Mouse (Mus musculus): ENCODE measurements around the gene Map9. TPM values are rescaled to one million over a fixed set of nuclear protein-coding genes. Genes with fewer than 3 reads are reported as not detected.
"Not testable (repeated sequence)": the region's sequence is repeated elsewhere in the genome, so short reads cannot be mapped to it uniquely, and the experiment has no call there.

Map9 gene
- total RNA-seq (2021), result 10 to 100 TPM; 88.9 to 95.6 TPM
- long read RNA-seq, experiment 1, full-length matches to known transcripts, result 9 of 31 reads
- long read RNA-seq, experiment 1, partial matches to known transcripts, result 7 of 31 reads
- long read RNA-seq, experiment 1, other reads (novel, unspliced or antisense), result 15 of 31 reads
- long read RNA-seq, experiment 2, full-length matches to known transcripts, result 8 of 23 reads
- long read RNA-seq, experiment 2, partial matches to known transcripts, result 9 of 23 reads
- long read RNA-seq, experiment 2, other reads (novel, unspliced or antisense), result 6 of 23 reads

- peak; percentile 97 to 99 for DNase-seq (ENCODE audit: low spot score in 2 of 2)
Measured at GRCm38 (mm10) chr3:82357797-82358524, at the start of gene Map9. Map9 (plus strand) TSS chr3:82358044.

DNA sequence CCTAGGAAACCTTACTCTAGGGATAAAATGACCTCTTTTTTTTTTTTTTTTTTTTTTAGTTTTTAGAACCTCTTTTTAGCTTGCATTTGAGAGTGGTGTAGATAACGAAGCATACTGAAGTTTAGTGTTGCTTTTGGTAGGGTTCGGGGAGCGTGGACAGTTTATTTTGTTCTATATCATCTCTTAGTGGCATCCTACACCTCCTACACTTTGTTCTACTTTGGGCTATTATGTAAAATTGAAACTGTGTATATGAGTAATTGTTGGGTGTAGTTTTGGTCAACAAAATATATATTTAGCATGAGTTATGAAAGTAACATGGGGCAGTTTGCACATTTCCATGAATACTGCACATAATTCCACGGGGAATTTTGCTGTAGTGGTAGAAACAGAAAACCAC lies 42.1 kb upstream of the Map9 start:
- no peak for DNase-seq (ENCODE audit: low spot score in 2 of 2)

- DNase-seq (ENCODE audit: low spot score in 2 of 2), result not testable (repeated sequence)
Measured at GRCm38 (mm10) chr3:82326736-82327135, 31.1 kb upstream of the Map9 start.

DNA sequence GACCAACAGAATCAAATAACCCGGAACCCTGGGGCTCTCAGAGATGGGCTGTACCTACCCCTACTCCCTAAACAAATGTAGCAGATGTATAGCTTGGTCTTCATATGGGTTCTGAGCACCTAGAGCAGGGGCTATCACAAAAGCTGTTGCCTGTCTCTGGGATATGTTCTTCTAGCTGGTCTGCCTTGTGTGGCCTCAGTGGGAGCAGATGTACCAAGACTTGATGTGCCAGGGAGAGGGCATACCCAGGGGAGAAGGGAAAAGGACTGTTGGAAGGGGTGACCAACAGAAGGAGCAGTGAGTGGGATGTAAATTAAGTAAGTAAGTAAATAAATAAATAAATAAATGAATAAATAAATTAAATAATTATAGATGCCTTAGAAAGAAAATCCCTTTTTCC lies 25.8 kb upstream of the Map9 start:
- no peak for DNase-seq (ENCODE audit: low spot score in 2 of 2)

- DNase-seq (ENCODE audit: low spot score in 2 of 2), result no peak
Measured at GRCm38 (mm10) chr3:82332536-82332935, 25.3 kb upstream of the Map9 start.

- DNase-seq (ENCODE audit: low spot score in 2 of 2), result peak; percentile 58 to 73
Measured at GRCm38 (mm10) chr3:82333128-82333969, 24.5 kb upstream of the Map9 start.

- DNase-seq (ENCODE audit: low spot score in 2 of 2), result no peak
Measured at GRCm38 (mm10) chr3:82340111-82340510, 17.7 kb upstream of the Map9 start.

GRCm38 (mm10) chr3:82348277-82348860 lies 9.5 kb upstream of the Map9 start:
- DNase-seq (ENCODE audit: low spot score in 2 of 2), result no peak

DNA sequence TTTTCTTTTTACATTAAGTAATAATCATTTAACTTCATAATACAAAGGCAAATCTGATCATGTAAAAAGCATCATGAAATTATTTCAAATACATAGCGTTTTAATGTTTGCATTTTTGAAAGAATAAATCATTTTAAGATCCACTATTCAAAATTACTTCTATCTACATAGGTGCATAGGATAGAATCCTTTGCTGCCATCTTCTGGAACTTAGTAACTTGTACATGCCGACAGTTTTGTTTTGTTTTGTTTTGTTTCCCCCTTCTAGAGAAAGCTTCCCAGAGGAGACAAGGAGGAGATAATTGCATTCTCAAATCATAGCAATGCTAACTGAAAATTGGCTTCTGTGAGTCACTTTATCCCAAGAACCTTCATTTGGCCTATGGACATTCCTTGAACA lies 7.5 kb upstream of the Map9 start:
- no peak for DNase-seq (ENCODE audit: low spot score in 2 of 2)

DNA sequence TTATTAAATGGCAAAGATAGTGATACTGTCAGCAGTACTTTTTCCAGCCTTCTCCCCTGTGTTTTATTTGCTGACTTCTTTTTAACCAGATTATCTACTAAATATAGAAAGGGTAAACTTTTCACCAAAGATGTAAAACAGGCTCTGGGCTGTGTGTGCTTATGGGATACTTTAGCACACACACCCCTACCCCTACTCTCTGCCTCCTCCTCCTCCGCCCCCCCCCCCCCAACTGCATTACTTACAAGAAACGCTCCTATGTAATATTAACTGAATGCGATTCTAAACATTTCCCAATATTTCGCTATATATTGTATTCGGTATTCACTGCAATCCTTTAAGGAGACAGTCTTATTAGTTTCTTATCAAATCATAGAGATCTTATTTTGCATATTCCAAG lies 504 bp upstream of the Map9 start:
- no peak for DNase-seq (ENCODE audit: low spot score in 2 of 2)

DNA sequence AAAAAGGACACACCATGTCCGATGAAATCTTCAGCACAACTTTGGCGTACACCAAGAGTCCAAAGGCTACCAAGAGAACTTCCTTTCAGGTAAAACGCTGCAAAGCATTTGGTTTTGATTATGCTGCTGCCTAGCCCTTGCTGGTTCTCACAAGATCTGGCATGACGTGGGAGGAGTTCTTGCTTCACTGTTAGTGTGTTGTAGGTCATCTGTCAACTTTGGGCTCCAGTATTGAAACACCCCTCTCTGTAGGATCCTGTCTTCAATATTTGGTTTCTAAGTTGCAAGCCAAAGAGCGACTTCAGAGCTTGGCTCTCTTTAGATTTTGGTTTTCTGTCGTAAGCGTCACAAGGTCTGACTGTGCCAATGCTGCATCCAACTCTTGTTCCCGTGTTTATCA lies 1.2 kb downstream of the Map9 start:
- DNase-seq (ENCODE audit: low spot score in 2 of 2), result no peak

DNA sequence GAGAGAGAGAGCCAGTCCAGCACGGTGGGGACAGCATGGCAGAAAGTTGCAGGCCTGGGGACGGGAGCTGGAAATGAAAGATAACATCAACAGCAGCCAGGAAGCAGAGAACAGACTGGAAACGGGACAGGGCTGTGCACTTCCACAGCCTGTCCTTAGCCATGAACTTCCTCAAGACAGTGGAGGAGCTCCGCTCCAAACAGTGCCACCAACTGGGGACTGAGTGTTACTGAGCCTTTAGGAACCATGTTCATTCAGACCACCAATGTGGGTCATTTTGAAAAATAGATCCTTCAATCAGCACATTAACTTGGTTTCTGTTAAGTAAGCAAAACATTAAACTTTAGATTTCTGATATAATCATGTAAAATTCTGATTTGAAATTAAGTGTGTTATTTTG lies 4.6 kb downstream of the Map9 start:
- no peak for DNase-seq (ENCODE audit: low spot score in 2 of 2)

DNA sequence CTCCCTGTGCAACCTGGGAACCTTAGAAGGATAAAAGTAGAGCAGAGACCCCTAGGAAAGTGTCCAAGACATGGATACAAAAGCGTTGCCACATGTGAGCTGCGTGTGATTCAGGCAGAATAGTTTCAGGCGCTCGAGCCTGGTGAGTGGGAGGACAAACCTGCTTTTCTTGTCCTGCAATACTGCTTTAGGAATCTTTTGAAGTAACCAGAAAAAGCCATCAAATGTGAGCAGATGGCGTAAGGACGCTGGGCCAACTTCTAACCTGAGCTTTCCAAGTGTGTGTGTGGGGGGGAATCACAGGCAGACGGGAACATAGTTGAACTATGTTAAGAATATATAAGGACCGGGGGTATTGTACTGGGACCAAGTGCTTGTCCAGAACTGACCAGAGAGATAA lies 6.7 kb downstream of the Map9 start:
- DNase-seq (ENCODE audit: low spot score in 2 of 2), result peak; percentile 58 to 62

GRCm38 (mm10) chr3:82364988-82365387 lies 7.1 kb downstream of the Map9 start:
- DNase-seq (ENCODE audit: low spot score in 2 of 2), result no peak

- peak; percentile 27 to 60 for DNase-seq (ENCODE audit: low spot score in 2 of 2)
Measured at GRCm38 (mm10) chr3:82369063-82369860, 11.4 kb downstream of the Map9 start.

GRCm38 (mm10) chr3:82370439-82371011 lies 12.7 kb downstream of the Map9 start:
- DNase-seq (ENCODE audit: low spot score in 2 of 2), result no peak

- DNase-seq (ENCODE audit: low spot score in 2 of 2), result no peak
Measured at GRCm38 (mm10) chr3:82376965-82377364, 19.1 kb downstream of the Map9 start.

DNA sequence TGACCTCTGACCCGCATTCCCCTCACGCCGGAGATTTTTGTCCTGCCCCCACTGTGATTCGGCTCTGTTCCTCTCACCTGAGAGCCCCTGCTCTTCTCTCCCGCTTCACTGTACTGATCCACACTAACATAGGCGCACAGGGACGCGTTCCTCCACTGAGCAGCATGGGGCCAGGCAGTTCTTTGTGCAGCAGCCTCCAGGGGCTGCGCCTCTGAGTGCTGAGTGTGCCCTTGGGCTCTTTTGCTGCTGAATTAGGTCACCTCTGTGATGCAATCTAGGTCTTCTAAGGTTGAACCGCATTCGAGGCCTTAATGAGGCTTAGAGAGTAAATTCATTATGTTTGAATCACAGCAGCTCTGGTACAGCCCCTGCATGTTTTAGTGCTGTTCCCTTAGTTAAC lies 24.5 kb downstream of the Map9 start:
- DNase-seq (ENCODE audit: low spot score in 2 of 2), result no peak

- DNase-seq (ENCODE audit: low spot score in 2 of 2), result no peak
Measured at GRCm38 (mm10) chr3:82385091-82385490, 27.2 kb downstream of the Map9 start.

- no peak for DNase-seq (ENCODE audit: low spot score in 2 of 2)
Measured at GRCm38 (mm10) chr3:82405830-82406229, 48.0 kb downstream of the Map9 start.
